Mouse (Mus musculus) ES-Bruce4 (cell line): ENCODE results near the gene Antxr1.

Source experiments
- CTCF ChIP-seq: IDR thresholded peaks from one replicate; pipeline ENCODE4 v1.8.1; 2011; ENCODE audit warnings: low read depth, low read length
- POLR2A ChIP-seq: IDR thresholded peaks from one replicate; pipeline ENCODE4 v1.8.1; 2011; ENCODE audit warnings: low read length; ENCODE audit not compliant: insufficient read depth

GRCm38 (mm10) chr6:87213262-87213661 is 122.4 kb downstream of the Antxr1 start:
- TF ChIP-seq POLR2A, result no peak
- no peak for TF ChIP-seq CTCF
